Mouse (Mus musculus) stomach, postnatal 0 days (tissue): ENCODE measurements around the gene Cux1.

ENCODE experiments used
- CTCF ChIP-seq: IDR thresholded peaks from 2 replicates; pipeline ENCODE4 v1.5.1; 2016; ENCODE audit warnings: antibody characterized with exemption, low read depth, mild to moderate bottlenecking, moderate library complexity
- EP300 ChIP-seq: optimal IDR thresholded peaks from 2 replicates; pipeline ENCODE3; 2016; ENCODE audit warnings: antibody characterized with exemption

- no peak for TF ChIP-seq CTCF
- no peak for TF ChIP-seq EP300
Measured at GRCm38 (mm10) chr5:136458102-136458863, 109.0 kb downstream of the Cux1 start.
